Mouse (Mus musculus): ENCODE measurements around the gene Prkab2.

Gene Prkab2

DNA sequence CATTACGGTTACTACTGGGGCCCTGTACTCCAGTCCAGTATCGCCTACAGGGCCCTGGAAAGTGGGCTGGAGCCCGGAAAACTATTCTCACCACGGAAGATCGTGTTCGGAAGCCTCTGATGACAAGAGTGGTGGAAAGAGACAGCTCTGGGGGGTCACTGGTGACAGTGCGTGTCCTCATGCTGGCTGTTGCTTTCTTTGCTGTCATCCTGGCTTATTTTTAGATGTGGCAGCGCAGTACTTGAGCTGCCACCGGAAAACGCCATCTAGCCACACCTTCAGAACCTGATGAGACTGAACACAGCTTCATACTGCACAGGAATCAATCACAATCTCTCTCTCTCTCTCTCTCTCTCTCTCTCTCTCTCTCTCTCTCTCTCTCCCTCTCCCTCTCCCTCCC, 6.4 kb upstream of the Prkab2 start:
- DNase-seq, result no peak

DNA sequence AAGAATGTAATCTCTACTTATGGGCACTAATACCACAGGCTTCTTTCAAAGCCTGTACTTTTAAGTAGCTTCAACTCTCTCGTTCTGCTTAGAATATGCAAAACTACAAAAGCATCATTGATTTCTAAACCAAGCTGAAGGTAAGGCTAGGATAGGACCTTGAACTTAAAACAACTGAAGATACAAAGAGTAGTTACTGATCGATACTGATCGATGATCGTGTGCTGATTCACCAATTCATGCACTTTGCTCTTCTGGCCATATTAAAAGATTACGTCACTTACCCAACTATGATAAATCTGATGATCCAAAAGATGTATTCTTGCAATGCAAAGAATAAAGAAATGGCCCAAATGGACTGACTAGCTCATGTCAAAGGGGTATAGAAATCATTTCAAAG, 4.2 kb upstream of the Prkab2 start:
- DNase-seq, result no peak

DNA sequence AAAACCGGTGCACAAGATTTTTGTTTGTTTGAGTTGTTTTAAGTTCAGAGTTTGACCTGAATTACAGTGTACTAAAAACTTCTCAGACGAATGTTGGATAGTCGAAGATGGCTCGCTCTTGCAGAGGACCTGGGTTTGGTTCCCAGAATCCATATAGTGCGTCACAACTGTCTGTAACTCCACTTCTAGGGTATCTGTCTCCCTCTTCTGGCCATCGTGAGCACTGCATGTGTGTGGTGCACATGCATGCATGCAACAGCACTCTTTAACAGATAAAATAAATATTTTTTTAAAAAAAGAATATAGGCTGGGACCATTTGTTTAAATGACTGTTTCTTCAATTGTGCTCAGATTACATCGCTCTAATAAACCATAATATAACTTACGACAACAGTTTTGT, 3.1 kb upstream of the Prkab2 start:
- peak; percentile 57 for DNase-seq

DNA sequence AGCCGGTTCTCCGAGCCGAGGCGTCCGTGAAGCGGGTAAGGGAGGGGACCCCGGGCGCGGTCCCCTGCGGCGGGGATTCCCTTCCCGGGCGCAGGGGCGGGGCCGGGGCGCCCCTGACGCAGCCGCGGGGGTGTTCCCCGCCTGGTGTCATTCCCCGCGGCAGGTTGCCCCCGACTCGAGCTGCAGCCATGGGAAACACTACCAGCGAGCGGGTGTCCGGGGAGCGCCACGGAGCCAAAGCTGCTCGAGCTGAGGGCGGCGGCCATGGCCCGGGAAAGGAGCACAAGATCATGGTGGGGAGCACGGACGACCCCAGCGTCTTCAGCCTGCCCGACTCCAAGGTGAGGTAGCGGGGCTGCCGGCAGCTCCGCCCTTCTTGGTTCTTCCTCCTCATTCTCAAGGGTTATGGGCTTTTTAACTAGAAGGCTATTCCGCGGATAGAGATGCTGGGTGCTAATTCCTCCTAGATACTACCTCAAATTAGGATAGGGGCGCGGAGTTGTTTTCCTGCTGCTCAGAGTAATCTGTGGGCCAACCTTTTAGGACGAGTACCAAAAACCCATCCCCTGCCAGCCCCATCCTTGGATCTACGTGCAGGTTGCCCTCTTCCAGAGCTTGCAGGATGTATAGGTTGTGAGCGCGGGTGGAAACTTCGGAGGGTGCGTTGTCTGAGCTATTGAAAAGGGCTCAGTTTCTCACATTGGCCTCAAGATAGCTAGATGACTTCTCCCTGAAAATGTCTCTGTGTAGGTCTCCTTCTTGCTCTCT, 617 bp downstream of the Prkab2 start:
- DNase-seq, result no peak

DNA sequence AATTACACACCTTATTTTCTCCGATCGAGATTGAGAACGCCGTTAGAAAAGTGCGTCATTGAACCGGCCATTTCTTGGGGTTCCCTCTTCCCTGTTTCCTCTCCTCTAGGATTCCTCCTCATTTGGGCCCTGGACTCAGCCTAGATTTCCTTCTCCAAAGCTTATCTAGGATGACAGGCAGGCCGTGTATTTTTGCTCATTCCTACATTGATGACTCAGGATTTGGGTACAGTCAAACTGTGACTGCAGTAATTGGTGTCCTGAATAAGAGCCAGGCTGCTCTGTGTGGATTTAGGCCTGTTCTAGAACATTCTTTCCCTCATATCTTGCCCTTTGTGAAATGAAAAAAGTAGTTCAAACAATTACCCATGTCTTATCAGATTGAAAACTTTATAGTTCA, 1.8 kb downstream of the Prkab2 start:
- DNase-seq, result no peak

DNA sequence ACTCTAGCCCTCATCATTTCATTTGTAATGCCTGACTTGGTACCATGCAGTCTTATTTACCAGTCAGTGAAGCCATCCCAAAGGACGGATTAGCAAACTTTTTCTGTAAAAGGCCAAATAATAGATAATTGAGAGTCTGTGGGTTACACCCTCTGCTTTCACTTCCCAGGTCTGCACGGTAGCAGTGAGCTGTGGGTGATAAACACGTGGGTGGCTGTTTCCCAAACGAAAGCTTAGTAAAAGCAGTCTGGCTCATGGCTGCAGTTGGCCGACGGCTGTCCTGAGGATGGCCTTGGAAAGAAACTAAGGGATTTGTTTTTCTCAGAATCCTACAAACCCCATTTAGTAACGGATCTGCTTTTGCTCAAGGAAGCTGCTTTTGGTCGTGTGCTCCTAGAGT, 3.2 kb downstream of the Prkab2 start:
- DNase-seq, result peak; percentile 32

DNA sequence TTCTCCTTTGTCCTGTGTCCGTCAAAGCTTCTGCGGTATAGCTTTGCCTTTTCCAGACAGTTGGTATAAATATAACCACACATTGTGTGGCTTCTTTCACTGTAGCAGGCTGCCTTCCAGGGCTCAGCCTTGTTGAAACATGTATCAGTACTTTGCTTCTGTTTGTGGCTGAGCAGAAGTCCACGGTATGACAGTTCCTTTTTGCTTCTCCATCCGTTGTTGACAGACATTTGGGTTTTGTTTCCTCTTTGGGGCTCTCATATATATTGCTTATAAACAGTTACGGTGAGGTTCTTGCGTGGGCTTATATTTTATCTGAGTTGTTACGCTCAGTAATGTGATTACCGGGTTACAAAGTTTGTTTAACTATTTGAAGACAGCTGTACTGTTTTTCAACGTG, 7.5 kb downstream of the Prkab2 start:
- DNase-seq, result no peak

DNA sequence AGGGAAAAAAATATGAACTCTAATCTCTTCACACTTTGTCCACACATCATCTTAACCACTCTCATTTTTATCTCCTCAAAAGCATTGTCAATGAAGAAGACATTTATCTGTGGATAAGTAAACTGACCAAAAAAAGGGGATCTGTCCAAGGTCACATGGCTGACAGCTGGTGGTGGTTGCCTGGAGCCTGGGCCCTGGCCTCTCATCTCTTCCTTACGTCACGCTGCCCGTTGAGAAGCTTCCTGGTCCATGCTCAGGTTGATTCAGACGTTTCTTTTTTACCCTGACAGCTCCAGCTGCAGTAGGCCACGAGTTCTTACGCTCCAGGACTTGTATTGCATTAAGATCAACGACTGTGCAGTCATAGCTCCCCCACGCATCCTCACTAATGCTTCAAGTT, 8.2 kb downstream of the Prkab2 start:
- DNase-seq, result no peak

DNA sequence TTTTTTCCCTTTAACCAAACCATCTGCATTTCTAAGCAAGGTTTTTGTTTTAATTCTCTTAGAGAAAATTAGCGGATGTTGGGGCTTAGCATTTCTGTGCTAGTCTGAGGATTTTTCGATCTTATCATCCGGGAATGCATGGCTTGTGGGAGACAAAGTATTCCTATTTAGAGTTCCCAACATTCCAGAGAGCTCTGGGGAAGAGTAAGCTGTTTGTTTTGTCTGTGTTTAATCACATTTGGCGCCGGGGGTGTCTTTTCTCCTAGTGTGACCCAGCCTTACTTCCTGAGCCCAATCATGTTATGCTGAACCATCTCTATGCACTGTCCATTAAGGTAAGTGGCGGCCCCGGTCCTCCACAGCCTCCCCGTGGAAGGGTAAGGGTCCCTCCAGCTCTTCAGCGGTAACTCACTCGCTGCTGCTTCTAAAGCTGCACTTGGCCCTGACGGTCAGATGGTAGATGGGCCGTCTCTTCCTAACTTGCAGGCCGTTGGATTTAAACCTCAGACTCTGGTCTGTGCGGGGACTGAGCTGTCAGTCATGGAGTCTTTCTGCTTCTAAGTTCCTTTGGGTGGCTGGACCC, 9.2 kb downstream of the Prkab2 start:
- no peak for DNase-seq

DNA sequence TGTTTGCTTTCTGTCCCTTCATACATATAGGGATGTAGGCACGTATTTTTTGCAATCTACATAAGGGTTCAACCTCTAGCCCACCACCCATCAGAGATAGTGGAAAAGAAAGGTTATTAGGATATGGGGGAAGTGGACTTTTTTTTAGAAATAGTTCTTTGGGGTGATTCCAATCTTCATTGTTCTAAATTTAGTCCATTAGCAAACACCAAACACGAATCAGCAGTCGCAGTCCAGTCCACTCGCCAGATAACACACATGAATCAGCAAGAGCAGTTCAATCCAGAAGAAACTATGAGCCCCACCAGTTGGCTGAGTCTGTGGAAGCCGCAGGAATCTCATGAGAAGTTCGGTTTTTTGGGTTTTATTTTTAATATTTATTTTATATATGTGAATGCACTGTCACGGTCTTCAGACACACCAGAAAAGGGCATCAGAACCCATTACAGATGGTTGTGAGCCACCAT, 16.7 kb downstream of the Prkab2 start, which contains the start of gene Gm17651:
TSS of gene Gm17651 (minus strand) at position 51 of the 467 bp plus-strand sequence.
- no peak for DNase-seq

DNA sequence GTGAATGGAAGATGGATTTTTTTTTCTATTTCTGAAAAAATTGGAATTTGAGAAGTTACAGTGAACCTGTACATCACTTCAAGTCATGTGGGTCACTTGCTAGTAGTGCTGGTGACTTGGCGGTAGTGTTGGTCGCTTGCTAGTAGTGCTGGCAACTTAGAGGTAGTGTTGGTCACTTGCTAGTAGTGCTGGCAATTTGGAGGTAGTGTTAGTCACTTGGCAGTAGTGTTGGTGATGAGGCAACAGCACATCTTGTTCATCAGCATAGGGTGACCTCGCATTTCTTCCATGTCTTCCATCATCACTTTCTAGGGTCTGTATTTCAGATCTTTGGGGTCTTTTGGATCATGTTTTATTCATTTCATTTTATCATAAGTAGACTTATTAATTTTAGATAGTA, 18.1 kb downstream of the Prkab2 start:
- DNase-seq, result no peak

DNA sequence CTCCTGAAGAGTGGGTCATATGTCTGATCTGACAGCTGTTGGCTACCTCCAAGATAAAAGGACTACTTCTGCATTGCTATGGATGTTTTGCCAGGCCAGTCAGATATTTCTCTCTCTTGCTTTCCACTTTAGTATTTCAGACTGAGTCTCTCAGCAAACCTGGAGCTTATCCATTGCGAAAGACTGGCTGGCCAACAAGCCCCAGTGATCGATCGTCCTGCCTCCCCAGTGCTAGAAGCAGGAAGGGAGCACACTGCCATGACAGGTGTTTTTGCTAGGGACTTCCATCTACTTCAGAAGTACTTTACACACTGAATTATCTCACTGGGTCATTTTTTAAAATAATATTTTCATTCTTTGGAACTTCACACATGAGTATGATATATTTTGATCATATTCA, 20.4 kb downstream of the Prkab2 start:
- no peak for DNase-seq

DNA sequence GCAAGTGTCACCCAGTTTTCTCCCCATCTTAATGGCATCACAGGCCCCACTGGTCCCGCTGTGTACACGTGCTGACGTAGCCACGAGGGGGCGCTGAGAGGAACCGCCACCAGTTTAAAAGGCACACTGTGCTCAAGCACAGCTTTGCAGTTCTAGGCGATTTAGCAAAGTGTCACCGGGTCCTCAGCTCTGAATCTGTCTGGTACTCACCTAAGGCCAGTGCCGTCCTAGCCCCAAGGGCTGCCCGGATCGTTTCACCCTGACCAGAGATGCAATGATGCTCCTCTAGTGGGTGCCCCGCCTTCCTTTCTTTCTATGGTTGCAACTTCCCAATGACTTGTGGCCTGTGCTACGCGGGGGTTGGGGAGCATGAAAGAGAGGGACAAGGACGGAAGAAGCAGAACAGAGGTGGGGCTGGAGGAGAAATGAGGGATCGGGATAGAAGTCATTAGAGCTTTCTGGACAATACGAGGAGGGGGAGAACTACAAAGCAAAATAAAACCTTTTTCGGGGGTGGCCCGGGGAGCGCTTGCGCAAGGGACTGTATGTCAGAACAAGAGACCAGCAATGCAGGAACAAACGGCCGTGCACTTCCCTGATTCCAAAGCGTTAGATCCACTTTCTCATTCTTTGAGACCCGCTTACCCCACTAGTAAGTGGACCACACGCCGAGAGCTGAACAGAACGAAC, 22.8 kb downstream of the Prkab2 start:
- DNase-seq, result peak; percentile 86

DNA sequence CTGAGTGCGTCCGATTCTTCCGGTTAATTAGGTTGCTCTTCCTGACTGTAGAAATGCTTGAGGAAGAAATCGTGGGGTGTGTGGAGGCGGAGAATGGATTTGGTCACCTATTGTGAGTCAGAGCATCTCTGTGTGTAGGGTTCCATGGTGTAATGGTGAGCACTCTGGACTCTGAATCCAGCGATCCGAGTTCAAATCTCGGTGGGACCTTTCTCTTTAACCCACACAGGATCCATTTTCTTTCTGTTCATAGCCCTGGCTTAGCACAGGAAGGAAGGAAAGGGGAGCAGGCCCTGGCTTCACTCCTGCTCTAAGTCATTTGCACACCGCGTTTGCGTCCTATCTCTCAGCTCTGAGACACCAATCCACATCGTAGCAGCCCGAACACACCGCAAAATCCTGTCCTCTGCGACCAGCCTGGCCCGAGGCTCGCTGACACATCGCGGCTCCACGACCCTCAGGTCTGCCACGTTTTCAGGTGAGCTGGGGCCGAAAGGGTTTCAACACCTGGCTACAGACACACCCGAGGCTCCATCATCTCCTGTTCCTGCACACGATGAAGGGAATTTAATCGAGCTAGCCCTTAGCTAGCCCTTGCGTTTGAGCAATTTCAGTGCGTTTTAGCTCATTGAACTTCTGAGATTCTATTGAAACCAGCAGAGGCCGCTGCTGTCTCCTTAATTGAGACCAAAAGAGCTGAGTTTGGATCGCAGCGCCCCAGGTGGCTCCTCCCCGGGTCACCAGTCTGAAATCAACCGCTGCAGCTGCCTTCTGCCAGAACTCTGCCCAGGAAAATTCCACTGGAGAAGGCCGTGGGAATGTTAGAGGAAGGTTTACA, 23.5 kb downstream of the Prkab2 start:
- DNase-seq, result peak; percentile 91

DNA sequence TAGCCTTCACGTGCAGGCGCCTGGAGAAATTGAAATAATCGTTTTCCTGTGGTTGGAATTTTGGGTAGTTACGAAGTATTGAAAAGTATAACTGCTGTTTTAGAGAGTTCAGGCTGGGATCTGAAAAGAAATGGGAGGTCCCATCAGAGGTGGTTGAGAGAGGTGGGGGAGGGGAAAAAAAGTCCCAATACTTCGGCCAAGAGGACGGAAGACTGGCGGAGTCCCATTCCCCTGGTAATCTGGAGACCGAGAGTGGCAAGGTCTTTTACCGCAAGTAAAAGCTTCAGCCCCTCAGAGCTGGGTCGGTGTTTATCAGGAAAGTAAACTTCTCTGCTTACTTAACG, 24.1 kb downstream of the Prkab2 start:
- no peak for DNase-seq

DNA sequence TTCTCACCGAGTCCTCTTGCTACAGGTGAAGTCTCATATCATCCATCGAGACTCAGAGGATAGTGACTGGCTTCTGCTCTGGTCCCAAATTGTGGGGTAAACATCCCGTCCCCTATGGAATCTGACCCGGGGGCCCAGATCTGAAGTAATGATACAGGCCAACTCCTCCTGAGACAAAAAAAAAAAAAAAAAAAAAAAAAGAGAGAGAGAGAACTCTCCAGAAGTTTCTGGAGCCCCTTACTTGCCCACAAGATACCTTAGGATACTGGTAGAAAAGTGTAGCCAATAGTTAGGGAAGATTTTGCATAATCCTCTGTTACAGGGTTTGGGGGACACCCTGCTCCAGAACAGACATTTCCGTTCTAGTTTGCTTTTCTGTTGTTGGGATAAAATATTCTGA, 24.6 kb downstream of the Prkab2 start:
- no peak for DNase-seq

DNA sequence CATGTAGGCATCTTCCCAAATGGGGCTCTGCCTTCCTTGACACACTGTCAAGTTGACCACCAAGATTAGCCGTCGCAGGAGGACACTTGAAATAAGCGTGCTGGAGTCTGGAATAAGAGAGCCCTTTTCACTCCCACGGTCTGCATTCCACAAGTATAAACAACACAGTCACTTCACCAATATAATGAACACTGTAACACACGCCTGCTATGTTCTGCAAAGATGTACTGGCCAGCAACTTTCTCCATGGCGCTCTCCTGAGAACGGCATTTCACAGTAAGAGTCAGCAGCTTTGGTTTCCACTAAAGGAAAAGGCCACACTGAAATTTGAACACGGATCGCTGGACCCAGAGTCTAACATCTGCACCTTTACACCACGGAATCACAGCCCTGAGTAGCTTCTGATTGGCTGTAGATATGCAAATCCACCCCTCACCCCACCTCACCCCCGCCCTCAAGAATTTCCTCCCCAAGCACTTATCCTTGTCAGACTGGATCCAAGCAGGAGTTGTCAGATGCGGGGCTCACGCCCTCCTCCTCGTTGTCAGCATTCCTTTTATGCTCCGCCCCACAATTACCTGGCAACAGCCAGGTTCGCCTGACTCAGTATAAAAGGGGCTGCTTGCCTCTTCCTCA, 25.7 kb downstream of the Prkab2 start:
- DNase-seq, result peak; percentile 80

DNA sequence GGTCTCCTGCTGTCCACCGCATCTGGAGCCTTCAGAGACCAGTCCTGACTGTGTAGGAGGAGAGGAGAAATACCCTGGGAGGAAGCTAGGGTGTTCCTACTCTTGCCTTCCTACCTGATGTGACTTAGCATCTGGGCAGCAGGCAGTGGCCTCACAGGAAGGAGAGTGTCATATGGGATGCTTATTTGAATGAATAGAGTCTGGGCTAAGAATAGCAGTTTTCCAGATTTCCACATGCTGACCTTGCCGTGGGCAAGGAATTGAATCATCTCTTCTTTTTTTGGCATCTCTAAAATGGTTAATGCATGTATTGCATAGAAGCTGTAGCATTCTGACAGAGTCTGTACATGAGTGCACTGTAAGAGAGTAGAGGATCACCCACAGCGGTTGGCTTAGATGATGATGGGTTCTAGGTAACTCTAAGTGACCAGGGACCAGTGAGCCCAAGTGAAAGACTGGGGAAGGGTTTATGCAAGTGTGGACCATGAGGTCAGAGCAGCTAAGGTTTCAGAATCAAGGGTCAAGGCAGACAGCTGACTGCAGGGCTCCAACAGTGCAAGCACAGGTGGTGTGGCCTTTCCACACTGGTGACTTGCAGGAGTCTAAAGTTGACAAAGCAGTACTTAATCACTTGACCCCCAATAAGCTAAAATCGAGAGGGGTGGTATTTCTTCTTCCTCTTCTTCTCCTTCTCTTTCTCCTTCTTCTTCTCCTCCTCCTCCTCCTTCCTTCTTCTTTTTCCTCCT, 28.6 kb downstream of the Prkab2 start:
- no peak for DNase-seq

DNA sequence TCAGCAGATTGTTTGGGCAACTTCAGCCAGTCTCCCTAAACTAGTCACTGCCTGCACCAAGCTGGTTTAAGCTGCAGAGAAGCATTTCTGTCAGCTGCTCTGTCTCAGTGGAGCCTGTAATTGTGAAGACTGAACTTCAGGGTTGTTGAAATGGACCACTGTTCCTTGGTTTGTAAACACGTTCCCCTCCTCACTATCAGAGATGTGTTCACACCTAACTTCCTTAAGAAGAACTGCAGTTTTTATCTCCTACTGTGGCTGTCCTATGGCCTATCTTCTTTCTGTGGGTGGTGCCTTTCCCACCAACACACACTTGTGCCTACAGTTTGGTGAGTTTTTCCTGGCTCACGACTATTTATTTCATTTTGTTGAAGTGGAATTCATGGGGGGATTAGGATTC, 31.3 kb downstream of the Prkab2 start:
- no peak for DNase-seq

DNA sequence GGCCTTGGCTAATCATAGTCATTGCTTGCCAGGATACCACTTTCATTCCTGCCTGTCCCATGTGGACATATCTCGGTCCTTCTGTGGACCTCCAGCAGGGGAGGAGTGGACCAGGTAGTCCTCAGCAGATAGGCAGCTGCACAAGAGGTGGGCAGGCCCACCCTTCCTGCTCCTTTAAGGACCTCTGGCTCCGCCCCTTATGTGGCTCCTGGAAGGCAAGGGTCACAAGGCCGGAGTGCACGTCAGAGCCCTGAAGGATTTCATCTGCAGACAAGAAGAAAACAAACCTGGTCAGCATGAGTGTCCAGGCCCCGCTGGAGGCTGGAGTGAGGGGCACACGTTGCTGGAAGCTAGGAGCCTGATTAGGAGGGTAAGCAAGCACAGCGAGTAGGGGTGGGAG, 32.6 kb downstream of the Prkab2 start:
- DNase-seq, result peak; percentile 23

DNA sequence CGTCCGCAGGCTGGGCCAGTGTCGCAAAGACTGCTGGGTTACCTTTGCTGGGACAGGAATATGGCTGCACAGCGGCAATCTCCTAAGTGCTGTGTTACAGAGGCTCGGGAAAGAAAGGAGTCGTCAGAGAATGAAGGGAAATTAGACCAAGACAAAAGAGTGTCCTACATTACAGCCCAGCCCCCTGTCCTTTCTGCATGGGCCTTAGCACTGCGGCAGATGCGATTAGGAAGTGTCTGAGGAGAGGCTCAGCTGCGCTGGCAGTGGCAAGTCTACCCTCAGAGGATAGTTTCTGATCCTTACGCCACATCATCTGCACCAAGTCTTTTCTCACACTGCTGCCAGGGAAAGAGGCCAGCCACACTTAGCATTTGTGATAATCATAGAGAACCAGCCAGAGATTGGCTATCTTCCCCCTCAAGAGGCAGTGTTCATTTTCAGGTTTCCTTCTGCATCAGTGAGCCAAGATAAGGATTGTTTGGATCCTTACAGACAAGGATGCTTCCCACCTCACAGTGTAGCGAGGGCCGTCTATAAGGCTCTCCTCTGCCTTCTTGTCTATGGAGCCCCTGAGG, 33.5 kb downstream of the Prkab2 start:
- no peak for DNase-seq

DNA sequence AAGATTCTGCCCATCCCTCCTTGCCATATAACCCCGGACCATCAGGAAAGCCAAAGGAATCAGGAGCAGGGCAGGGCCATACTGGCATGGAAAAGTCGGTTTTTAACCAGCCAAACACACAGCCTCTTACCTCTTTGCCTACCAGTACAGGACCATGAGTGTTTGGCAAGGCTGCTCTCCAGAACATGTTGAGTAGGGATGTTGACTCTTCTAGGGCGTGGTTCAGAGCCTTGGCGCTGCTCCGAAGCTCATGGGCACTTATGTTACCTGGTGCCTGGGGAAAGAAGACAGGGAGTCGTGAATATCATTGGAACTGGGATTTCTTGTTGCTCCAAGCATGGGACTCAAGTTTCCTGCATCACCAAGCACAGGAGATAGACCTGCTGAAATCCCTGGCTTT, 35.8 kb downstream of the Prkab2 start:
- DNase-seq, result peak; percentile 73

Measured in lung, postnatal 36 days (tissue).